Mouse (Mus musculus) ES-Bruce4 (cell line): ENCODE measurements at regions not wholly inside any gene's neighbourhood (a gene's known extent, or its start where the extent isn't known, plus 50 kb on each side); places are given as distances from the start of the nearest gene placed in this dataset.

Experiments
- H3K27ac ChIP-seq: 2 replicates; pipeline ENCODE4 v1.5.1; 2012; ENCODE audit warnings: low read length, inconsistent platforms; ENCODE audit not compliant: insufficient read depth
- H3K27me3 ChIP-seq: 2 replicates; pipeline ENCODE4 v1.6.1; 2012; ENCODE audit warnings: mild to moderate bottlenecking, low read length, inconsistent platforms; ENCODE audit not compliant: control insufficient read depth, poor library complexity, insufficient read depth, severe bottlenecking
- H3K36me3 ChIP-seq: 2 replicates; pipeline ENCODE4 v1.6.1; 2012; ENCODE audit warnings: inconsistent platforms, mild to moderate bottlenecking, low read length, moderate library complexity; ENCODE audit not compliant: control insufficient read depth, poor library complexity, insufficient read depth, severe bottlenecking
- H3K4me1 ChIP-seq: one replicate; pipeline ENCODE4 v1.8.1; 2011; ENCODE audit warnings: low read length; ENCODE audit not compliant: control insufficient read depth, insufficient read depth
- H3K4me3 ChIP-seq: 2 replicates; pipeline ENCODE4 v1.5.1; 2011; ENCODE audit warnings: low read depth, mild to moderate bottlenecking, low read length
- H3K9ac ChIP-seq: 2 replicates; pipeline ENCODE4 v1.6.1; 2012; ENCODE audit warnings: low read depth, mild to moderate bottlenecking, inconsistent platforms; ENCODE audit not compliant: poor library complexity, severe bottlenecking
- H3K9me3 ChIP-seq: replicated peaks from 2 replicates; pipeline ENCODE4 v1.6.1; 2012; ENCODE audit warnings: mild to moderate bottlenecking, low read length, inconsistent platforms; ENCODE audit not compliant: control insufficient read depth, poor library complexity, insufficient read depth, severe bottlenecking
- CTCF ChIP-seq: IDR thresholded peaks from one replicate; pipeline ENCODE4 v1.8.1; 2011; ENCODE audit warnings: low read depth, low read length
- EP300 ChIP-seq: IDR thresholded peaks from 2 replicates; pipeline ENCODE4 v1.6.1; 2011; ENCODE audit warnings: low read depth, low read length; ENCODE audit not compliant: insufficient read depth
- POLR2A ChIP-seq: IDR thresholded peaks from one replicate; pipeline ENCODE4 v1.8.1; 2011; ENCODE audit warnings: low read length; ENCODE audit not compliant: insufficient read depth

DNA sequence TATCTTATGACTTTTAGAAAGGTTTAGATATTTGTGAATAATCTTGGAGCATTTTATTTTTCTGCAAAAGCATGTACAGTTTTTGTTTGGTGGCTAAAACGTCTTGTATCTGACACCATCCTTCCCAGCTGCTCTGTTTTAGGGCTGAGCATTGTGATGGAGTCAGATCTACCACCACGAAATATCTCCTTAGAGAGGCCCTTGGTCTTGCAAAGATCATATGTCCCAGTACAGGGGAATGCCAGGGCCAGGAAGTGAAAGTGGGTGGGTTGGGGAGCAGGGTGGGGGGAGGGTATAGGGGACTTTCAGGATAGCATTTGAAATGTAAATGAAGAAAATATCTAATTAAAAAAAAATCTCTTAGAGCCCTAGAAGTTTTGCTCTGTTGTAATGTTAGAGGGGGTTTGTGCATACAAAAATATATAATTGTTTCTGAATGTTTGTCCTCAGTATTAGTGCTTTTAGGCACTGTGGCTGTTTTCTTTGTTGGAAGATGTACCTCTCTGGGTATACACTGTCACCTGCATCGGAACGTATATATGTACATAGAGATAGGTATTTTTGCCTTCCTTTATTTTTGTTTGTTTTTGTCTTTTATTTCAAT lies 211.4 kb downstream of the Otol1 start:
- no peak for TF ChIP-seq EP300
- TF ChIP-seq POLR2A, result no peak
- TF ChIP-seq CTCF, result no peak
- H3K36me3 ChIP-seq, result no peaks in the 10 kb centered on the region
- H3K4me3 ChIP-seq, result no peak overlapping the region
- H3K4me1 ChIP-seq, result no peaks in the 10 kb centered on the region
- no peak overlapping the region for H3K9ac ChIP-seq
- H3K9me3 ChIP-seq, result no peaks in the 10 kb centered on the region
- H3K27me3 ChIP-seq, result no peaks in the 10 kb centered on the region
- H3K27ac ChIP-seq, result no peak overlapping the region

DNA sequence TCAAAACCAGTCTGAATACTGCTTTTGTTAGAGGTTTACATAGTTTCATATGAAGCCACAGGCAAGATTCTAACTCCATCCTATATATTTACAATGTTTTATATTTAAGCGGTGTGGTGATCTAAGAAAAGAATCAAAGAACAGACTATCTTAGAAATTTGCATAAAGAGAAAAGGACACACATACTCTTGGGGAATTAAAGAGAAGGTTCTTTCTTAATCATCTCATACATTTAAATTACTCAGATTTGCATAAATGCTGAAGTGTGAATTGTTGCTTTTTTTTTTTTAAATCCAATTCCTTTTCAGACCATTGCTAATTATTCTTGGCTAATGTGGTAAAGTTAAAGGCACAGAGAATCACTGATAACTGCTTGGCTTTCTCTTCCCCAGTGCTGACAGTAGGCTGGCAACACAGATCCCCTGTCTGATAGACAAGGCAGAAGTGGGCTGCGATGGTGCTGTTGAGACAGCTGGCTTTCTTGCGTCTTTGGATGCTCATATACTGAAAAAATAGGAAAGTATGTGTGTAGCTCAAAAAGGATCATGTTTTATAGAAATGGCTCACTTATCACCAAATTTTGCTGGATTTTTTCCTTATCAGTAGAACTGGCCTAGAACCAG lies 216.1 kb downstream of the Otol1 start:
- no peak overlapping the region for H3K4me3 ChIP-seq
- no peaks in the 10 kb centered on the region for H3K27me3 ChIP-seq
- H3K9ac ChIP-seq, result no peak overlapping the region
- H3K9me3 ChIP-seq, result no peaks in the 10 kb centered on the region
- TF ChIP-seq POLR2A (no peak), EP300 (no peak), CTCF (no peak)
- H3K36me3 ChIP-seq, result no peaks in the 10 kb centered on the region
- no peaks in the 10 kb centered on the region for H3K4me1 ChIP-seq
- no peak overlapping the region for H3K27ac ChIP-seq

DNA sequence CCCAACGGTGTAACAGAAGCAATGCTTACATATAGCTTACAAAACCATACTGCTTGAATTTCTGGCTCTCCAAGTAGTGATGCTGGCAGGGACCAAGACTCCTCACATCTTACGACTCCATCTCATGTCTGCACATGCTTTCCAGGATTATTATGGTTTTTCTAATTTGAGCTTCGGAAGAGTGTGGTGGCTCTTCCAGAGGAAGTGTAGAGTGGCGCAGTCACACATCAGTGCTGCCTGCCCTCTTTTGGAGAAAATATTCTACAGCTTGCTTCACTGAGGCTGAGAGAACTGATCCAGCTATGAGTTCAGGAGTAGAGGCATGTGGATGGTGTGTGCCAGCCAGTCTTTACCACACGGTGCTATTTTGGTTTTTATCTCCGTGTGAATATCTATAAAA lies 217.4 kb downstream of the Otol1 start:
- no peak overlapping the region for H3K4me3 ChIP-seq
- no peak for TF ChIP-seq EP300
- no peak for TF ChIP-seq CTCF
- no peak for TF ChIP-seq POLR2A
- no peaks in the 10 kb centered on the region for H3K27me3 ChIP-seq

DNA sequence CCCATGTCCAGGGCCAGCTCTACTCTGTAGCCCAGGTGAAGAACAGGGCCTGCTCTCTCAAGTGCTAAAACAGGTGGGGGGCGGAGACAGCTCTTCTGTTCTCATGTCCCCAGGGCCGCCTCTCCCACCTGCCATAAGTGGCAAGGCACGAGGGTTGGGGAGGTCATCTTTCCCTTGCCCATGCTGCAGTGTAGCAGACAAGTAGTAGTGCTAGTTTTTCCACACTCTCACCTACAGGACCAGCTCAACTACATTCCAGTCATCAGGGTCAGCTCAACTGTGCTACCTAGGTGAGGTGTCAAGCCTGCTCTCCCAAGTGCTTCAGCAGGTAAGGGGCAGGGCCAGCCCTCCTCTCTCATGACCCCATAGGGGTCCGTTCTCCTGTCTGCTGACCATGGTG lies 219.8 kb downstream of the Otol1 start:
- no peaks in the 10 kb centered on the region for H3K9me3 ChIP-seq
- H3K4me1 ChIP-seq, result no peaks in the 10 kb centered on the region
- H3K4me3 ChIP-seq, result no peak overlapping the region
- no peaks in the 10 kb centered on the region for H3K27me3 ChIP-seq
- no peaks in the 10 kb centered on the region for H3K36me3 ChIP-seq
- H3K27ac ChIP-seq, result no peak overlapping the region
- TF ChIP-seq CTCF, result no peak
- TF ChIP-seq POLR2A, result no peak
- TF ChIP-seq EP300, result no peak
- no peak overlapping the region for H3K9ac ChIP-seq

More for the DNA sequence above, 217.4 kb downstream of the Otol1 start:
- no peak overlapping the region for H3K27ac ChIP-seq
- H3K9me3 ChIP-seq, result no peaks in the 10 kb centered on the region
- H3K36me3 ChIP-seq, result no peaks in the 10 kb centered on the region
- H3K4me1 ChIP-seq, result no peaks in the 10 kb centered on the region
- H3K9ac ChIP-seq, result no peak overlapping the region

DNA sequence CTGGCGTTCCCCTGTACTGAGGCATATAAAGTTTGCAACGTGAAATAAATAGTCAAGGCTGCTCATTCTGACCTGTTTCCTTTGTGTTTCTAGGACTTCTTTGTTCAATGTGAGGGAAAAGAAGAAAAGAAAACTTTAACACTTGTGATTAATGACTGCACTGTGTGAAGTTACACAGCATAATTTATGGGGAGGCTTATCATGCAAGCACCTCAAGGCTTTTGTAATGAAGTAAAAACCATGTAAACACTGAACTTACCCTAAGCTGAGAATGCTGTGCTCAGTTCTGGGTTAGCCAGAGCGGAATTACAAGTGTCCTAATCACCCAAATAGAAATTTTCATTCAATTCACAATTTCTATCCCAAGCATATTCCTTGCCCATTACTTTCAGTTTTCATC lies 241.2 kb downstream of the Otol1 start:
- Histone ChIP-seq H3K4me3 (no peak overlapping the region), H3K27ac (no peak overlapping the region), H3K9ac (no peak overlapping the region), H3K36me3 (no peaks in the 10 kb centered on the region), H3K9me3 (no peaks in the 10 kb centered on the region), H3K4me1 (no peaks in the 10 kb centered on the region), H3K27me3 (no peaks in the 10 kb centered on the region)
- TF ChIP-seq POLR2A (no peak), EP300 (no peak), CTCF (no peak)

DNA sequence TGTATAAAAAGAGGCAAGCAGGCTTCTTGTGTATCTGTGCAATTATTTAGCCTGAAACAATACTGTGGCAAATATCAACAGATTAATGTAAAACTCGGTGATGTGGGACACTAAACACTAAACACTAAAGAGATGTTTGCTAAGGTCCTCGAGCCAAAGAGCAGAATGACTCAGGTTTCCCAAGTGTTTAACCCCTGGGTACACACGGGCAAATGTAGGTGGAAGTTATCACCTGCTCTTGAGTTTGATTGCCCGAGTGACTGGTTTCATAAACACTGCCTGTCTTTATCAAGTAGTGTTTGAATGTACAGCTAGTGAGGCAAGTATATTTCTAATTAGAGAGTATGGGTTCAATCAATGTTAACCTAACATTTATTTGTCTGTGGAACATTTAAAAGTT lies 242.5 kb downstream of the Otol1 start:
- Histone ChIP-seq H3K27ac (no peak overlapping the region), H3K9me3 (no peaks in the 10 kb centered on the region)
- no peak for TF ChIP-seq CTCF
- no peak for TF ChIP-seq POLR2A
- TF ChIP-seq EP300, result no peak

More for the DNA sequence above, 242.5 kb downstream of the Otol1 start:
- H3K9ac ChIP-seq, result no peak overlapping the region
- H3K4me3 ChIP-seq, result no peak overlapping the region
- H3K36me3 ChIP-seq, result no peaks in the 10 kb centered on the region
- no peaks in the 10 kb centered on the region for H3K27me3 ChIP-seq
- H3K4me1 ChIP-seq, result no peaks in the 10 kb centered on the region
